Mouse (Mus musculus): Measurements from ENCODE around the gene Zfp146. TPM values are rescaled to one million over a fixed set of nuclear protein-coding genes. Genes with fewer than 3 reads are reported as not detected.
"Not testable (repeated sequence)": the region's sequence is repeated elsewhere in the genome, so short reads cannot be mapped to it uniquely, and the experiment has no call there.

Zfp146 gene
- total RNA-seq, 2 experiments from 2014 or later = 27.8 to 30.9 TPM

DNA sequence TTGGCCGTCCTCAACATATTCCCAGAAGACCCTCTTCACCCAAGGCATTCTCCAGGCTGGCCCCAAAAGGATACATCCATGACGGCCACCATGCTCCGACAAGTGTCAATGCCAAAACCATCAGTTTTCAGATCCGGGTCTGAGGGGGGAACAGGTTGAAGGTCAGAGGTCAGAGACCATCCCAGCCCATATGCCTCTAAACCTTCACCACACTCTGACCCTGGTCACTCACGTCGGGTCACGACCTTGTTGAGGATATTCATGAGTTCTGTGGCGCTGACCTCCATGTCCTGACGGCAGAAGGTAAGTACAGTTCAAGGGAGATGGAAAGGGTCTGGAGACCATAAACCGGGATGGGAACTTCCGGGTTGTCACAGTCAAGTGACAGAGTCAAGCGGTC lies 22.5 kb upstream of the Zfp146 start:
- DNase-seq = no peak

DNA sequence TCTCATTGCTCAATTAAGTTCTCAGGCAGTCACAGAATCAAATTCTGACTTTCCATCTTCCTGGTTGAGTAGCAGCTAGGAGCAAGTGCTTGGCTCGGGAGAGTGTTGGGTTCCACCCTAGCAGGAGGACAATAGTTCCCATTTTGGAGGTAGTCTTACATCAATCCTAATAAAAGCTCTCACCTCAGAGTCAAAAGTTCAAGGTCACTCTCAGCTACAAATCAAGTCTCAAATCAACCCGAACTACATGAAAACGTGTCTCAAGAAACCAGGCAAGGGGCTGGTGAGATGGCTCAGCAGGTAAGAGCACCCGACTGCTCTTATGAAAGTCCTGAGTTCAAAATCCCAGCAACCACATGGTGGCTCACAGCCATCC lies 19.6 kb upstream of the Zfp146 start:
- DNase-seq = no peak

DNA sequence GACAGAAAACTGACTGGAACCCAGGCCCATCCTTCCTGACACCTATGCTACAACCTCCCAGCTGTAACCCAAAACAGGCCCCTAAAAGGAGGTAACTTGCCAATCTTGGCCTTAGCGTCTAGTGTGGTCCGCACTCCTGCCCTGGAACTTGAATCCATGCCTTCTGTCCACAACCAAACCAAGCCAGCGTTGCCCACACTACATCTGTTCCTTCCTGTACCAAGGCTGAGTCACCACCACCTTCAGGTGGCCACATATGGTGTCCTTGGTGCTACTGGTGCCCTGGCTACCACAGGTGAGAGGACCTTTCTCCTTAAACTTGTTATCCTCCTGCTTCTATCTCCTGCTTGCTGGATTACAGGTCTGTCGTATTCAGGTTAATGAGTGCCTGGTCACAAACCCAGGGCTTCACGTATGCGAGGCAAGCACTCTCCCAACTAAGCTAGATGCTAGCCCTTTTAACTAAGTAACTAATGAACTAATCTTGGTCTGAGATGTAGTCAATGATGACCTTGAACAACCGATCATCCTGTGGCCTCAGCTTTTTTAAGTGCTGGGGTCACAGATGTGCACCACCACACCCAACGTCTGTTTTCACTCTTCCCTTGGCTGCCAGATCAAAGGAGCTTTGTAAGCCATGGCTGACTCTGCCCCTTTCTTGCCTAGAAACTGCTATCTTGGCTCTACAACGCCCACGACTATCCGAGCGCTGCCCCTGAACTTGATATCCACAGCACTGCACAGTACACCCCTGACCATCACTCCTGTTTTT lies 19.0 kb upstream of the Zfp146 start:
- no peak for DNase-seq

DNA sequence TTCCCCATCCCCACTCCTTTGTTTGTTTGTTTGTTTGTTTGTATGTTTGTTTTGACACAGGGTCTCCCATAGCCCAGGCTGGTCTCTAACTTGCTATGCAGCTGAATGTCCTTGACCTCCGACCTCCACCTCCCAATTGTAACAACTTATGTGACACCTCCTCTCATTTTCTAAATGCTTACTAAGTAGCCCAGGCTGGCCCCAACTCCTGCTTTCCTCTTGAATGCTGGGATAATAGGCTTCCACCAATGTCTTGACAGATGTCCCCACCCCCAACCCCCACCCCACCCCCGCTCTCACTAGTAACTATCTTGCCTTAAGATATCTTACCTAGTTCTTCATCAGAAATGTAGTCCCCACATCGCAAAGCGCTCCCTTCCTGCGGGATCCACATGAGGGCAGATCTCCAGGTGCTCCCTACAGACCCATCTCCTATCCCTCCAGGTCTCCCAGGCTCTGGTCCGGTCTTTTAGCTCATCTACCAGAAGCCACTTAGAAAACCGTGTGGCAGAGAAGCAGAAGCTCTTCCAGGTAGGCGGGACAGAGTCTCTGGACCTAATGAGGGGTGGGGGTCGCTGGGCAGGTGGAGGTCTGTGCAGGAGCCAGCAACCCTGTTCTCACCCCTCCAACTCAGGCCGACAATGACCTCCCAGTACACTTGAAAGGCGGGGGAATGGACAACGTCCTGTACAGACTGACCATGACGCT lies 15.2 kb upstream of the Zfp146 start:
- DNase-seq = peak in 1 of 2 experiments; percentile 36

DNA sequence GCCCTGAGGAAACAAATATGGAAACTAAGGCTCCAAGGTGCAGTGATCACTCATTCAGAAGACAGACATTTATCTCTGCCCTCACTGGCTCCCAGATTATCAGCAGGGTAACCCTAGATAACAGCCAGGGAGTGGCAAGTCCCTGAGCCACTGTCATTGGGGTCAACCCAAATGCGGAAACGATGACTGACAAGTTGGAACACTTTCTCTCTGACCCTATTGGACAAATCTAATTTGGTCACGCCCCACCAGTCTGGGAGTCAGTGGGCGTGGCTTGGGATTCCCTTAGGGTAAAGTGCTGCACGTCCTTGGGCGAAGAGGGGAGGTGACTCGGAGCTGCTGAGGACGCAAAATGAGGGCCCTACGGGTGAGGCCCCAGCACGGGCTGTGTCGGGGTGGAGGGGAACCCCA lies 14.3 kb upstream of the Zfp146 start, which contains the start of gene Cox7a1:
Cox7a1 (plus strand) TSS at position 266 of the 411 bp plus-strand sequence.
- peak; percentile 97 for DNase-seq

DNA sequence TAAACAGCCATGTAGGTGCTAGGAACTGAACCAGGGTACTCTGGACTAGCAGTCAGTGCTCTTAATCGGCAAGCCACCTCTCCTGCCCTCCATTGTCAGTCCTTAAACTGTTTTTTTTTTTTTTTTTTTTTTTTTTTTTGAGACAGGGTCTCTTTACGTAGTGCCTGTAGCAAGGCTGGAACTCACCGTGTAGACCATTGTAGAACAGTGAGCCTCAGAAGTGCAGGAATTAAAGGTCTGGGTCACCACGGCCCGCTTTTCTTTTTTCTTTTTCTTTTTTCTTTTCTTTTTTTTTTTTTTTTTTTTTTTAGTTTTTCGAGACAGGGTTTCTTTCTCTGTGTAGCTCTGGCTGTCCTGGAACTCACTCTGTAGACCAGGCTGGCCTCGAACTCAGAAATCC lies 13.6 kb upstream of the Zfp146 start:
- DNase-seq = not testable (repeated sequence)

DNA sequence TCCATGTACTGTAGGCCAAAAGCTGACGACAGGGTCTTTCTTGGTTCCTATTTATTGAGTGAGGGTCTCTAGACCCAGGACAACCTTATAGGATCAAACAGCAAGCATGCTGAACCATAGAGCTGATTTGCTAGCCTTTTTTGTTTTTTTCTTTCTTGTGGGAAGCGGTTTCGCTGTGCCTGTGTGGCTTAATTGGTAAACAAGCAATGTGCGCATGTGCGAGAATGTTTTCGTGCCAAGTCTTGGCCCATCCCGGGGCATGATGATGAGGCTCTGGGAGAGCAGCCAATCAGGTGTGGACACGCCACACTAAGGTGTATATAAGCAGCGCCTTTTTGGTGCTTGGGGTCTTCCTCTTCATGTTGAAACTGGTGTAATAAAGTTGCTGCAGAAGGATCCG lies 12.4 kb upstream of the Zfp146 start:
- DNase-seq = not testable (repeated sequence)

DNA sequence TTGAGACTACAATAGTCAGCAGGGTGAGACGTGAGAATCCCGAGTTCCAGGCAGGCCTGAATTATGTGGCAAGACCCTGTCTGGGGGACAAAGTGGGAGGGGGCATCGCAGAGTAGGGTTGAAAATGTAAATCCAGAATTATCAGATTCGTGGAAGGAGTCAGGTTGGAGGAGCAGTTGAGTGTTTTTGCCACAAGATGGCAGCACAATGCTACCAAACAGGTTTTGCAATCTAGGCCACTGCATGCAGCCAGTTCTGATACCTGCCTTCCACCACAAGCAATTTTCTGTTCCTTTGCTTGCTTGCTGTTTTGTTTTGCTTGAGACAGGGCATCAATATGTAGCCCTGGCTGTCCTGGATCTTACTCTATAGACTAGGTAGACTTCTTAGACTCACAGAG lies 11.8 kb upstream of the Zfp146 start:
- DNase-seq = peak; percentile 77 to 87

DNA sequence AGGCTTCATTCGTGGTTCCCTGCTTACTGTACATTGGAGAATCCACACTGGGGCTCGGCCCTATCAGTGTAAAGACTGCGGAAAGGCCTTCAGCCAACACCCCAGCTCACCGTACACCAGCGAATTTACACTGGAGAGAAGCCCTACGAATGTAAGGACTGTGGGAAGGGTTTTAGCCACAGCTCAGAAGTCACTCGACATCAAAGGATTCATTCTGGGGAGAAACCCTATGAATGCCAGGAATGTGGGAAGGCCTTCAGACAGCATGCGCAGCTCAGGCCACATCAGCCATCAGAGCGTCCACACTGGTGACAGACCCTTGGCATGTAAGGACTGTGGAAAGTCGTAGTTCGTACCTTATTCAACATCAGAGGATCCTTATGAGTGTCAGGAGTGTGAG lies 8.7 kb upstream of the Zfp146 start:
- DNase-seq = no peak

DNA sequence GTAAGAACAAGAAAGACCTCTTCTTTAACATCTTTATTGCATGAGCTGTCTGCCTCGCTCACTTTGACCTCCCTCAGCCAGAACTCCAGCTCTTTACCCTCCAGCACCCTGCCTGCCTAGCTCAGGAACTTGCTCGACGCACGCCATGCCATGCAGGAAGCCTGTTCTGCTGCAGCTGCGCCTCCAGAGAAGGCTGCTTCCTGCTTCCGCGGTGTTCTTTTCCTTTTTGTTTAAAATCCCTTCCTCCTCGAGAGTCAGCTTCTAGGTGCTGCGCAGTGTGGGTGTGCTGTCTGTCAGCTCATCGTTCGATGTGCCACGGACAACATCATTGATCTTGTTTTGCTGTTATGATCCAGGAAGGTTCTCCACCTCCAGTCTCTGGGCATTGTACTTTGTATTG lies 6.9 kb upstream of the Zfp146 start:
- DNase-seq = no peak

DNA sequence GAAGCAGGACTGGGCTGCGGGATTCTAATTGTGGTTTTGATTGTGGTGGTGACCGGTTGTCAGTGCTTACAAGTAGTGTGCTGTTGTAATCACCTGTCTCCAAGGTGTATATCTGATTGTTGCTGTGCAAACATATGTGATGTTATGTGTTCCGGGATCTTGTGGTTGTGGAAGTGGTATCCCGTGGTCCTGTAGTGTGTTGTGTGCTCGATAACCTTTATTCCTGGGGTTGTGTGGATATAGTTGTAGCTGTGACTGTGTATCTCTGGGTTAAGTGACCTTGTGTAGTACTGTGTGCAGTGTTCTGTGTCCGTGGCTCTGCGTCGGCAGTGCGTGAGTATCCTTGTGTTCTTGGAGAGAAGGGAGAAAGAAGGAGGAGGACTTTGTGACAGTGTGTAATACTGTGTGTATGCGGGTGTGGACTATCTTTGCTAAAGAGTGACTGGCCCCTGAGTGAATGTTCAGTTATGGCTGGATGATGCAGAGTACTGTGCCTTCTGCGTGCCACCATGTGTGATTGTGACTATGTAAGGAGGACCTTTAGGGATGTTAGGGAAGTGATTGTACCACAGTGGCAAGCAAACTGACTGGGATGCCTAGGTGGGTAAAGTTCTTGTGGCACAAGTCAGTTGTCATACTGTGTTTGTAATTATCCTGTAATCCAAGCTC lies 867 bp upstream of the Zfp146 start:
- no peak for DNase-seq

DNA sequence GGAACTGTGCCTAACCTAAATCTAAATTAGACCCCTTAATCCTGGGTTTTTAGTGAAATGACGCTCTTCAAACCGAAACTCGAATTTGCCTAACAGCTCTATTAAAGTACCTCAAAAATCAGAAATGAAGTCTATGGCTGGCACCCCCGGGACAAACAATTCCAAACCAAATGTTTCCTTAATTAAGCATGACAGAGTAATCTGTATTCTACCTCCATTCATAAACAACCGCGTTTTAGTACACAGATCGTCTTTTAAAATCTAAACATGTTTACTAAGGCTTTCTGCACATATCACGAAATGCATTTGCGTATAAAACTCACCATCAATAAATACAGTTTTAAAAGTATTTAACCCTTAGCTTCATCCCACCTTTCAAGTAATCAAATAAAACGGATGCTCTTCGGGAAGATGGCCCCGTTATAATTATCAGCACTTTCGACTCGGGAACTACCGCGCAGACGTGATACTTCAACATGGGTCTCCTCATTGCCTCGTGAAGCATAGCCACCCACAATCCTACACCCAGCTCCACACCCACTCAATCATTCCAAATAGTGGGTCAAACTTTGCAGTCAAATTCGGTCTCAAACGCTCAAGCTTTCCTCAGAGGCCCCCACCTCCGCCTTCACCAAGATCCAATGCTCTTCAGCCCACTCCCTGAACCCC lies 502 bp downstream of the Zfp146 start:
- DNase-seq = peak in 1 of 2 experiments; percentile 29

DNA sequence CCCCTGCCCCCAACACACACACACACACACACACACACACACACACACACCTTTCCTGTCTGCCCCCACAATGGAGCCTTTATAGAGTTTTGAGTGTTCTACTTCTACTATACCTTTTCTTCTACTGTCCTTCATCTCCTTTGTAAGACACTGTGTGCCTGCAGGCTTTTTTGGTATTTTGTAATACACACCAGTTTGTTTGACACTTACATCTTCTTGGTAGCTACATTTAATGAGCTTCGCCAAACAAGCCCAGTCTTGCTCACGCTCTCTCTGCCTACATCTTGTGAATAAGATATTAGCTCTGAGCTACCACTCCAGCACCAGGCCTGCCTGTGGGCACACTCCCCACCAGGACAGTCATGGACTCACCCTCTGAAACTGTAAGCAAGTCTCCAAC lies 4.8 kb downstream of the Zfp146 start:
- DNase-seq = no peak

DNA sequence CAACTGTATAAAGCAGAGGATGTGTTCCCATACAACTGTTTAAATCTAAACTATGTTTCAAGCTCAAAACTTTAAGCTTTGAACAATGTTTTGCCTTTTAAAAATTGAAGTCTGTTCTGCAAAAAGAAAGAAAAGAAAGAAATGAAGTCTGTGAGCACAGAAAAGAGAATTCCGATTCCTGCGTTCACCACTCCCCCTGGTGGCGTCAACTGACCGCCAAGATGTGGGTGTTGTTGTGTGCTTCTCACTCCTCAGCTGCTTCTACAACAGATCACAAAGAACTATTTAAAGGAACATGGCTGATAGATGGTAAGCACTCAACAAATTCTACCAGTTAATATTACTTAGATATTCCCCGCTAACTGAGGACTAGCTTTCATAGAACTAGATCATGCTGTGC lies 6.4 kb downstream of the Zfp146 start:
- no peak for DNase-seq

DNA sequence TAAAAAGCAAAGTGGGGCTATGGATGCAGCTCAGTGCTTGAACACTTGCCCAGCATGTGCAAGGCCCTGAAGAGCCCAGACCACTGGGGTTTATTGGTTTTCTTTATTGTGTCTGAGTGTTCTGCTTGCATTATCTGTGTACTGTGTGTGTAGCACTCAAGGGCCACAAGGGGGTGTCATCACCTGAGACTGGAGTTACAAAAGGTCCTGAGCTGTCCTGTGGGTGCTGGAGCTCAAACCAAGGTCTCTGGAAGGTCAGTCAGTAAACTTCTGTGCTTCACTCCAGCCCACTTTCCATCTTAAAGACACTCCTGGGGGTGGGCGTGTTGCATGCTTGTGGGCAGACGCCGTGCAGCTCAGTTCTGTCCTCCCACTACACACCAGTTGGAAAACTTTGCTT lies 14.0 kb downstream of the Zfp146 start:
- DNase-seq = no peak

DNA sequence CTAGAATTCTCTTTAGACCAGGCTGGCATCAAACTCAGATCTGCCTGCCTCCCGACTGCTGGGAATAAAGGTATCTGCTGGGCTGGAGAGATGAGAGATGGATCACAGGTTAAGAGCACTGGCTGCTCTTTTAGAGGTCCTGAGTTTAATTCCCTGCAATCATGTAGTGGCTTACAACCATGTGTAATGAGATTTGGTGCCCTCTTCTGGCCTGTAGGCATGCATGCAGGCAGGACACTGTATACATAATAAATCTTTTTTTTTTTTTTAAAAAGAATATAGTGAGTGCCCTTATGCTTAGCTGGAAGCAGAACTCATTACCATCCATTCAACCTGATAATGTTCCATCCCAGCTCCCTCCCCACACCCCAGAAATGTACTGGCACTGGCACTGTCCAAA lies 15.5 kb downstream of the Zfp146 start:
- no peak for DNase-seq

DNA sequence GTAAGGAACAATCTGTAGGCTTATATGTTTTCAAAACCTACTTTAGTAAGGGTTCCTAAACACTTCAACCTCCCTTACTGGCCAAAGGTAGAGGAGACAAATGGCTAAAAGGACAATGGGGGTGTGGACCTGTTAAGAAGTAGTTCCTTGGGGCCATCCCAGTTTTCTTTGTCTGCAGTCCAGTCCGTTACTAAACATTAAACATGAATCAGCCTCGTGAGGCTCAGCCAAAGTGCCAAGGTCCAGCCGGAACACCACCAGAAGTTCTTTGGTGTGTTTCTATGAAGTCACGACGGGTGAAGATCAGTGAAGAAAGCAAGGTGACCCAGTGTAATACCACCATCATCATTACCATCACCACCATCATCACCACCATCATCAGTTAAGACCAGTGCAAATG lies 22.5 kb downstream of the Zfp146 start:
- no peak for DNase-seq

DNA sequence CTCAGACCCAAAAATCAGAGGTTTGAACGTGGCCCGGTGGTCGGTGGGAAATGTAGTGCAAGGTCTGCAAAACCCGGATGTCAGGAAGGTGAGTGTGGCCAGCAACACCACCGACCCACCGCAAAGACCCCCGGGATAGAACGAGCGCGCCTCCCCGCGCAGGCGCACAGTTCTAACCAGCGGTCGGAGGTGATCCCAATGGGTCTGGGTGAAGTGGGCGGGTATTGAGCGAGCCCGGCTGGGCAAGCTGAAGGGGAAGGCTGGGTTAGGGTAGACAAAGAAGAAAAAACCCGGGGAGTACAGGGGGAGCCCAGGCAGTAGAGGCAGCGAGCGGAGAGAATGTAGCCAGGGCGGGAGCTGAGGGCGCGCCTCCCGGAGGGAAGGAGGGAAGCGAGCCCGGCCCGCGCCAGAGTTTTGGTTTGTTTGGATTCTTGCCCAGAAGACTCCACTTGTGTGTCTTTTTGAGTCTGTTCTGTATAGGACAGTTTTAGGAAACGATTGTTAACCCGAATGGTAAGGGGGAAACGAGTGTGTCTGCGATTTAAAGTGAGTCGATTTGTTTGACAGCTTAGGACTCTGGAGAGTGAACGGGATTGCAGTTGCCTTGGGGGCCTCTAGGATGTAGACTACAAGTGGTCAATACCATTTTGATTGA lies 25.9 kb downstream of the Zfp146 start:
- peak; percentile 48 to 55 for DNase-seq

DNA sequence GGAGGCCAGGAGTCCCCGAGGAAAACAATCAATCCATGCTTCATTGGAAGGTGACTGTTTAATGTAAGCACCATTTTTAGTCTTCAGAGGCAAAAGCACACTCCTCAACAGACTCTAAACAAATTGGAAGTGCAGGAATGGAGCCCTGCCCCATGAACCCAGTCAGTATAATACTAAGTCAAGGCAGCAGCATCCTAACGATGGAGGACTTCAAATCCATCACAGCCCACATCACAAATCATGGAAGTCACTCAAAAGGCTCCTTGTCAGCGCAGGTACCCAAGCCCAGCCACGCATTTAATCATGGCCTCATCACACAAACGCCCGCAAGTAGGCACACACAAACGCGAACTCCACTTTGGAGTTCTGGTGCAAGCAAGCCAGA lies 26.4 kb downstream of the Zfp146 start:
- no peak for DNase-seq

DNA sequence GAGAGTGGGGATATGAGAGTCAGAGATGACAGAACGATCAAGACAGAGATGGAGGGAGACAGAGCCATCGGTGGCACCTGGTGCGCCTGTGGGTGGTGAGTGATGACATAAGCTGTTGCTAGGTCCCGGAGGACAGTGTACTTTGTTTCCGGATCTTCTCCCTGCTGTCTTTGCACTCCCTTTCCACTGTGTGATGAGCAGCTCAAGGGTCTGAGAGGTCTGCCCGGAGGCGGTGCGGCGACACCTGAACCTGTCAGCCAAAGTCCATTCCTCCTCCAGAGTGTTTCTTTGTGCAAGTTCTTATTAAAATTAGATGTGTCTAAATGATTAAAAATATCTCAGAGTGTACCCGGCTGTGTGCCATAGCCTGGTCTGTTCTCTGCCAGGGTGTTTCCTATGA lies 32.7 kb downstream of the Zfp146 start:
- DNase-seq = no peak

DNA sequence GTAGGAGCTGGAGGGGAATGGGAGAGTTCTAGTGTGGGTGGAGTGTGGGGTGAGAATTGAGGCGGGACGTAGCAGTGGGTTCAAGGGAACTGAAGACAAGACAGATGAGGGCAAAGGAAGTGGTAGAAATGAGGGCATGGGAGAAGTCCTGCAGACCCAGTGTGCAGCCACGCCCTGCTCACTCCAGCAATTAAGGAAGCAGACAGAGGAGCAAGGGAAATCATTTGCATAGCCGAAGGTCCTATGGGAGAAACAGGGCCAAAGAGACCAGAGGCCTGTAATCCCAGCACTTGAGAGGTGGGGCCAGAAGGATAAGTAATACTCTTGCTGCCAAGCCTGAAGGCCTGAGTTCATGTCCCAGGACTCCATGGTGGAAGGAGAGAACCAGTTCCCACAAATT lies 37.2 kb downstream of the Zfp146 start:
- no peak for DNase-seq

DNA sequence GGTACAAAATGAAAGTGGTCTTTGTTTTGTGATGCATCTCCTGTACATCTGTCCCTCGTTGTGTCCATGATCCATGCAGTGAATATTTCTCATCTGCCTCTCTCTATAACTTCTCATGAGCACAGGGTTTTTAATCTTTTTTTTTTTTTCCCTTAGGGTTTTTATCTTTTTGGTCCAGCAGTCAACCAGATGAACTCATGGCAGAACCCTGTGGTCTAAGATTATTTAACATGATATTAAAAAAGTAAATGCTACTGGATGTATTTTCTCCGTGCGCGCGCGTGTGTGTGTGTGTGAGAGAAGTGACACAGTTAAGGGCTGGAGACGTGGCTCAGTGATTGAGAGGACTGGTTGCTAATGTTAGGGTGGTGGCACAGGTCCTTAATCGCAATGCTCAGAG lies 39.6 kb downstream of the Zfp146 start:
- DNase-seq = no peak
